Mouse (Mus musculus) hindlimb bud, embryonic 11.5 days (tissue): ENCODE measurements around the gene Slc12a3.

Source experiments
- DNase-seq: peaks from one replicate; pipeline ENCODE4 v3.0.0-alpha.2; 2012; ENCODE audit warnings: low read depth, low spot score; ENCODE audit errors: extremely low spot score

The Slc12a3 gene

GRCm38 (mm10) chr8:94328932-94329728 is at the start of gene Slc12a3:
Gene Slc12a3 (plus strand): TSS chr8:94329201.
- no peak for DNase-seq

DNA sequence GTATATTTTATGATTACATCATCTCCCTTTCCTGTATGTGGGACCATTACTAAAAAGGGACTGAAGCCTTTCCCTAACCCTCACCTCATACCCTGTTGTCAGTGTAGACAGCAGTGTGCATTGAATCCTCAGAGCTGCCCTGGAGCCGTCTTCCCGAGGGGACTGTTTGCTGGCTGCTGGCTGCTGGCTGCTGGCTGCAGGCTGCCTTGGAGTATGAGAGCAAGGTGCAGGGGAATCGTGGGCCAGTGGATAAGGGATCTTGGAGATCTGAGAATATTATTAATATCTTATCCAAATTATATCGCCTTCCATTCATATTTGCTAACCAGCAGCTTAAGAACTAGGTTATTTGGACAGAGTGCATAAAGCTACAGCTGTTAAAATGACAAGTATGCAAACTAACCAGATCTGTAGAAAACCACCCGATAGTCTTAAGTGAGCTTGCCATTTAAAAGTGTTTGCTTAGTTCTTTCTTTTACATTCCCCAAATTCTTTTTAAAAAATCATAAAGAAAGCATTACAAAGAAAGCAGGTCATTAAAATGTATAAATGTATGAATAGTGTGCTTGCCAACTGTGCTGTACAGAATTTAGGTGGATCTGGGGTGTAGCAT is 48.9 kb upstream of the Slc12a3 start:
- no peak for DNase-seq

- no peak for DNase-seq
These were observed 46.5 kb upstream of the Slc12a3 start for GRCm38 (mm10) chr8:94282453-94282985.

GRCm38 (mm10) chr8:94284204-94284603 is 44.8 kb upstream of the Slc12a3 start:
- no peak for DNase-seq

DNA sequence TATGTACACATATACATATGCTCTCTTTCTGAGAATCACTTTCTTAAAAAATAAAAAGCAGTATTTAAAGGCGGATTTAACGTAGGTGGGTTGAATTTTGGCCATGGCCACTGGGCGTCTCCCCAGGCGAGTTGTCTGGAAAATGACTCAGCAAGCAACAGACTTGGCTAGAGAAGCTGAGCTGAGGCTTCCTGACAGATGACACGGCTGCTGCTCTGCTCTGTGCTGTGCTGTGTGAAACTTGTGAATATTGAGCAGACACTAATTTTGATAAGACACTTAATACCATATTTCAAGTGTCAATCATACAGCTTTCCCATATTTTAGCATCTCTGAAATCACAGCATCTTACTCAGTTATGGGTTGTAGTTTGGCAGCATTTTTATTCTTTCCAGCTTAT is 38.4 kb upstream of the Slc12a3 start:
- no peak for DNase-seq

DNA sequence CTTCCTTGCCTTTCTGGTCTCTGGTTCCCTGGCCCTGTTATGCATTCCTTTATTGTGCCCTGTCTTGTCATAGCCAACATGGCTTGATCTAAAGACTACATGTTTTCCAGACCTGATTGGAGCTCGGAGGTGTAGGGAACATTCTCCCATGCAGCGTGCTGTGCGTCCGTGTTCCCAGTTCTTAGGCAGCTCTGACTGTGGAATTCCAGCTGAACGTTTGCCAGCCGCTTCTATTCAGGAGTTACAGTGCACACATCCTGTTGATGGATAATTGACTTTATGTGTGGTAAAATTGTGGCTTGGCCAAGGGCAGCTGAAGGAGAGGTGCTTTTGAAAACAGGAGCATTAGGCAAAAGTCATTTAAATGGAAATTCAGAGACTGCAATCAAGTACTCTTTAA is 36.9 kb upstream of the Slc12a3 start:
- DNase-seq: no peak

GRCm38 (mm10) chr8:94292626-94293025 is 36.4 kb upstream of the Slc12a3 start:
- no peak for DNase-seq

- DNase-seq: no peak
These were observed 33.3 kb upstream of the Slc12a3 start for GRCm38 (mm10) chr8:94295687-94296086.

- no peak for DNase-seq
These were observed 32.5 kb upstream of the Slc12a3 start for GRCm38 (mm10) chr8:94296312-94296991.

- DNase-seq: no peak
These were observed 31.9 kb upstream of the Slc12a3 start for GRCm38 (mm10) chr8:94297101-94297500.

DNA sequence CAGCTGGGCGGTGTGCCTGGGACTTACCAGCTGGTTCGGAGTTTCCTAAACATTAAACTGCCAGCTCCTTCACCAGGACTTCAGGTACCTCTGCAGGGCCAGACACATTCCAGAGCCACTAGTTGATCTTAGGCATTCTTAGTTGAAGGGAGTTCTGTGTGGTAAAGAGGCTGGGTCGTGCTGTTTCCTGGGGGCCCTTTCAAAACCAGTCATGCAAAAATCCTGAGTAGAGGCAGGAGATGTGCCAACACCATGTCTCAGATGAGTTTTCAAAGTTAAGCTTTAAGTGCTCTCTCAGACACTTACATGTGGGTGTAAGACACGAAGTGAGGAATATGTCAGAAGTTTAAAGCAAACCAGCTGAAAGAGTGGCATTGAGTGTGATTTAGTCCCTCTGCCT is 28.2 kb upstream of the Slc12a3 start:
- DNase-seq: no peak

- no peak for DNase-seq
These were observed 24.6 kb upstream of the Slc12a3 start for GRCm38 (mm10) chr8:94304412-94304811.

GRCm38 (mm10) chr8:94306989-94307513 is 21.9 kb upstream of the Slc12a3 start:
- no peak for DNase-seq

DNA sequence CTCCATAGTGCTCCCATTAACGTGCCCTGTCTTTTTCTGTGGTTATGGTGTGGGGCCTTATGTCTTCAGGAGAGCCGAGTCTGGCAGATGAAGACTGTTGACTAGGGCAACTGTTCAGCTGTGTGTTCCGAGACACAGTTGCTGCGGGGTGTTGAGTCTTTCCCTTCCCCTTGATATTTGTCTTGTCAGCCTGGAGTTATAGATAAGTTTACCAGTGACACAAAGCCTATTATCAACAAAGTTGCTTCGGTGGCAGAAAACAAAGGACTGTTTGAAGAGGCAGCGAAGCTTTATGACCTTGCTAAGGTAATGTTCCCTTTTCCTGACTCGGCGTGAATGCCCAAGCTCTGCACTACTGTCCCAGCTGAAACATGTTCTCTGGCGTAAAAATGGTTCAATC is 21.3 kb upstream of the Slc12a3 start:
- DNase-seq: no peak

- no peak for DNase-seq
These were observed 14.9 kb upstream of the Slc12a3 start for GRCm38 (mm10) chr8:94314069-94314468.

GRCm38 (mm10) chr8:94317249-94317648 is 11.8 kb upstream of the Slc12a3 start:
- DNase-seq: no peak

GRCm38 (mm10) chr8:94317691-94318090 is 11.3 kb upstream of the Slc12a3 start:
- no peak for DNase-seq

DNA sequence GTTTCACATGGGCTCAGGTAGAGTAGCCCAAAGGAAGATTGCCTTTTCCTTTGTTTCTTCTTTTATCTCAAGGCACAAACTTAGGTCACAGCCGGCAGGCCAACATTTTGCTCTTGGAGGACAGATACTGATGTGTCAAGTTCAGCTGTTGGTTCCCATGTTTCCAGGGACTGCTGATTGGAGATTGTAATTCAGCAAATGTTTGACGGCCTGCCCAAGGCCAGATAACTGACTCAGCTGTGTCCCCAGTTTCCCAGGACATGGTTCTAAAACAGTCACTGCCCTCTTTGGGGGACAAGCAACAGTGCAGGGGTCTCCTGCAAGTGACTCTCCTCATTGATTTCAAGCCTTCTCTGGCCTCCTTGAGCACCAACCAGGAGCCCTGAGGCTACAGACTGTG is 9.0 kb upstream of the Slc12a3 start:
- DNase-seq: no peak

DNA sequence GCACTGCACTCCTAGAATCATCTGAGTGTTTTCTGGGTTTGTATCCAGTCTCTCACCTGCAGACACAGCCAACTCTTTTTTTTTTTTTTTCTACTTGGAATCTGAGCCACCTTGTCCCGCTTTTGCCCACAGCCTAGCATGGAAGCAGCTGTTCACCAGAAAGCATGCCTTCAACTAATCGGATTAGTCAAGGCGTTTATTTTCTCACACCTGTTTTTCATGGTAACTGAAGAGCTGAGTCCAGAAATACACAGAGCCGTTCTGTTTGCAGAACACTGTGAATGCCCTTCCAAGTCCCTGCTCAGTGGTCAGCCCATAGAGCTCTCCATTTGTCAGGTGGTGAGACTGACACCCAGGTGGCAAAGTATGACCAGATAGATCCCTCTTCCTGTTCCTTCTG is 6.9 kb upstream of the Slc12a3 start:
- DNase-seq: no peak

- no peak for DNase-seq
These were observed 6.0 kb upstream of the Slc12a3 start for GRCm38 (mm10) chr8:94323041-94323440.

DNA sequence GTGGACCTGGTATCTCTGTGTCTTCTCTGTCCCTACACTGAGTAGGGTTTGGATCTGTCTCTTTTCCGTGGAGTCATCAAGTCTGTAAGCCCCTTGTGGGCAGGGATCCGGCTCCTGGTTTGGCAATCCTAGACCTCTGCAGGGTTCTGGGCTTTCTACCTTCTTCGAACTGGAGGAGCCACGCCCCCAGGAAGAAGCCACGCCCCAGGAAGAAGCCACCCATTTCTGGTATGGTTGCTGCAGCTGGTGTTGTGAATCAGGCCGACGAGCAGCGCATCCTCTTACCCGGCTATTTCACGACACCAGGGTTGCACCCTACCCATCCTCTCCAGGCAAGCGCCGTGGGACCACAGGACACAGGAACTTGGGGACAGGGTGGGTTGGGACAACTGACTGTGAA is 4.9 kb upstream of the Slc12a3 start:
- DNase-seq: no peak

GRCm38 (mm10) chr8:94326016-94326415 is 3.0 kb upstream of the Slc12a3 start:
- DNase-seq: no peak
